Mouse (Mus musculus) lung, adult 18-20 months (tissue): Measurements from ENCODE around the gene 2210016L21Rik.

ENCODE experiments used
- DNase-seq, 2 experiments: peaks; one replicate each; pipeline ENCODE4 v3.0.0; 2022; ENCODE audit warnings: mixed read lengths in 2 of 2

Gene 2210016L21Rik

GRCm38 (mm10) chr5:114979250-114980121 lies 37.5 kb downstream of the 2210016L21Rik start:
- DNase-seq = peak; percentile 71 to 73

GRCm38 (mm10) chr5:114980122-114980748 lies 38.3 kb downstream of the 2210016L21Rik start:
- peak; percentile 22 to 56 for DNase-seq

GRCm38 (mm10) chr5:114982001-114982400 lies 40.0 kb downstream of the 2210016L21Rik start:
- DNase-seq = no peak

- no peak for DNase-seq
Measured at GRCm38 (mm10) chr5:114985074-114985473, 43.1 kb downstream of the 2210016L21Rik start.

GRCm38 (mm10) chr5:114996447-114996846 lies 54.5 kb downstream of the 2210016L21Rik start:
- no peak for DNase-seq

GRCm38 (mm10) chr5:114997327-114997726 lies 55.4 kb downstream of the 2210016L21Rik start:
- DNase-seq = peak in 1 of 2 experiments; percentile 51
